Mouse (Mus musculus): ENCODE measurements around the gene Ano6.

Ano6 gene

DNA sequence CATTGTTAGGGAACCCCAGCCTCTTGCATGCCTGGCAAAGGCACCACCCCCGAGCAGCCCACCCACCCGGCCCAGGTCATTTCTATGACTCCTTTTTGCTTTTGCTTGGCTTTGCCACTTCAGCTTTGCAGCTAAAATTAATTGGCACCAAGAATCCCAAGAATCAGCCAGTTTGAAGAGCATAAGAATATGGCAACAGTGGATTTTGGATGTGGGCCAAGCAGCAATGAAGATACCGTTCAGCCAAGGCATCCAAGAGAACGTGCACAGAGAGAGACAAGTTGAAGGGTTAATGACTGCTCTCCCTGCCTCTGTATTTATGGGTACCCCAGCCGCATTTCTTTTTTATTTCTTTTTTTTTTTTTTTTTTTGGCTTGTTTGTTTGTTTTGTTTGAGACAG is 5.4 kb downstream of the Ano6 start:
- no peak for DNase-seq (ENCODE audit: low read depth, low spot score)

GRCm38 (mm10) chr15:95797144-95797983 is 6.7 kb downstream of the Ano6 start:
- DNase-seq (ENCODE audit: low read depth, low spot score): peak; percentile 54

GRCm38 (mm10) chr15:95798266-95798665 is 7.6 kb downstream of the Ano6 start:
- no peak for DNase-seq (ENCODE audit: low read depth, low spot score)

GRCm38 (mm10) chr15:95799632-95800031 is 9.0 kb downstream of the Ano6 start:
- DNase-seq (ENCODE audit: low read depth, low spot score): no peak

GRCm38 (mm10) chr15:95800051-95800450 is 9.4 kb downstream of the Ano6 start:
- DNase-seq (ENCODE audit: low read depth, low spot score): no peak

- no peak for DNase-seq (ENCODE audit: low read depth, low spot score)
These were observed 10.8 kb downstream of the Ano6 start for GRCm38 (mm10) chr15:95801261-95801979.

GRCm38 (mm10) chr15:95802140-95802539 is 11.5 kb downstream of the Ano6 start:
- DNase-seq (ENCODE audit: low read depth, low spot score): no peak

DNA sequence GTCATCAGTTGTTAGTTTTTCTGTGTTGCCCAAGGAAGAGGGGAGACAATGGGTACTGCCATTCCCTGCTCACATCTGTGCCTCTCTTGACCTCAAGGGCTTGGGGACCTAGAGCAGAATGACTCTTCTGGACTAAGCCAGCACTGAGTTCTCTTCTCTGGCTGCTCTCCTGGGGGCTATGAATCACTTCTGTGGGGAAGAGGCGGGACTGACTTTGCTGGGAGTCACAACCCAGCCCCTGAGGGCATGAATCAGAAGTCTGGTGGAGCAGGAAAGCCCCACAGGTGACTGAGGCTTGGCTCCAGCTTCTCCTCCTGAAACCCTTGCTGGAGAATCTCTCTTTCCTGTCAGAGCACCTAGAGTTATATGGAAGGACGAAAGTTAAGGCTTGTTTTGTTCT is 12.1 kb downstream of the Ano6 start:
- DNase-seq (ENCODE audit: low read depth, low spot score): peak; percentile 36

- no peak for DNase-seq (ENCODE audit: low read depth, low spot score)
These were observed 12.8 kb downstream of the Ano6 start for GRCm38 (mm10) chr15:95803484-95803883.

GRCm38 (mm10) chr15:95804255-95804654 is 13.6 kb downstream of the Ano6 start:
- DNase-seq (ENCODE audit: low read depth, low spot score): peak; percentile 94

DNA sequence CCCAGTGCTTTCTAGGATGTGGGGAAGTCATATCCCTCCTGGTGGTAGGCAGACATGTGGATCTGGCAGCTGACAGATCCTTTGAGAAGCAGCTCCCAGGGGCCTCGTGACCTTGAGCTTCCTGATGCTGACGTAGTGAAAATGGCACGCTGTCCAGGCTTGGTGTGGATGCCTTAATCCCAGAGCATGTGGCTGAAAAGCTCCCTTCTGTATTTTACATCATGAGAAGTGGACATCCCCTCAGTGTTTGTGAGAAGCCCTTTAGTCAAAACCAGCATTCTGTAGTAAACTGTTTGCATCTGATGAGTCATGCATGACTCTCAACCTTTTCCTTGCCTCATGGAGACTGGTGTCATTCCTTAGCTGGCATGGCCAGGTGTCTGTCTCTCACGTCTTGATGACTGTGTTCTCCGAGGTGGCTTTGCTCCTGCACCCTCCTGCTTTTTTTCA is 14.4 kb downstream of the Ano6 start:
- peak; percentile 82 for DNase-seq (ENCODE audit: low read depth, low spot score)

DNA sequence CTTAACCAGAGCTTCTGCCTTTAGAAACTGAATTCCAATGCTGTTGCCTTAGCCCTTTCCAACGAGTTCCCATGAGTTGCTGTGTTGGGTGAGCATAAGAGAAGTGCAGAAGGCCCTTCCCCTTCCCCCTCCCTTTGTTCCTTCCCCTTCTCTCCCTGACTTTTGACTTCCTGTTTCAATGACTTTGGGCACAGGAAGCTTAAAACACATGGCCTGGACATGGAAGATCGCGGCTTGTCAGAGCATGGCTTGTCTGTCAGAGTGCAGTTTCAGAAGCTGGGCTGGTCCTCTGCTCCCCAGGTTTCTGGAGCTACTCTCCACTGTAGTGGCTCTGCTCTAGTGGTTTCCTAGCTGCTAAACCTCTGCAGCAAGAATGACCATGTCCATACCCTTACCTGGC is 17.3 kb downstream of the Ano6 start:
- DNase-seq (ENCODE audit: low read depth, low spot score): no peak

DNA sequence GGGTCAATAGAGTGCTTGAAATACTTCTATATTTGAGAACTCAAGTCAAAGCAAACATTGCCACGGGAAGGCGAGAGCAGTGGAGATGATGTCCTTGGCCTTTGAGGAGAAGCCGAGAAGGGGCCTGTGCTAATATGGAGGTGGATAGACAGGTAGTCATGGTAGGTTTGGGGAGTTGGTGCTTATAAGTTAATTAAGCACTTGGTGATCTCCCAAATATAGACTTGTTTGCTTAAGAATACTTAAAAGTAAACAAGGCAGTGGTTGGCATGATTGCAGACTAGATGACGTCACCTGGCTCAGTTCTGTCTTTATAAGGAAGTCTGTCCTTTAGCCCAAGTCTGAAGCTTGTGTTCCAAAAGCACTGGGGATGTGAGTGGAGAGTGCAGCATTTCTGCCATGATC is 19.7 kb downstream of the Ano6 start:
- DNase-seq (ENCODE audit: low read depth, low spot score): no peak

DNA sequence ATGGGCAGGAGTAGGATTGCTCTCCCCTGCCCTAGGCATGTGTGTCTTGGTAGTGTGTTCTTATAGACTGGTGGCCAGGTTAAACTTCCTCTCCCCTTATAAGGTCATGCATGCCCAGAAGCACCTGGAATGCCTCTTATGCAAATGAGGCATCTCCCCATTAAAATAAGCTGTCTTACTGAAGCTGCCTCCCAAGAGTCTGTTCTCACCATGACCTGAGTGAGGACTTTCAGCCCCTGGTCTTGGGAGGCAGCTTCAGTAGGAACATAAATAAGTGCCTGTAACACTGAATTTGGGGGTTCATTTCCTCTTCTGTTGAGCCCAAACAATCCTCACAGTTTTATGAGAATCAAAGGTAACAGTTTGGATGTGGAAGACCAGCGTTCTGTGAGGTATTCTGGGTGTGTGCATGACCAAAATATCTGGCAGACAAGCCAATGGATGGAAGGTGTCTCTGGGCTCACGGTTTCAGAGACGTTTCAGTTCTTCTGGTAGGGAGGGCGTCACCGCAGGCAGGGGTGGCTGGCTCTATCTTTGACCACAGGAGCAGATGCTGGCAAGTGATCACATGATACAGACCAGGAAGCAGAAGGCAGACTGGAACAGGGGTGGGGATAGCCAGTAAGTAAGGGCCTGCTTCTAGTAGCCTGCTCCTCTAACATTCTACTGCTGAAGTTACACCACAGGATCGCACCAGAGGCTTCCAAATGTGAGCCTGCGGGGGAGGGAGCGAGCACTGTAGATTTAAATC is 22.4 kb downstream of the Ano6 start:
- peak; percentile 43 for DNase-seq (ENCODE audit: low read depth, low spot score)

GRCm38 (mm10) chr15:95817501-95817900 is 26.9 kb downstream of the Ano6 start:
- peak; percentile 74 for DNase-seq (ENCODE audit: low read depth, low spot score)

DNA sequence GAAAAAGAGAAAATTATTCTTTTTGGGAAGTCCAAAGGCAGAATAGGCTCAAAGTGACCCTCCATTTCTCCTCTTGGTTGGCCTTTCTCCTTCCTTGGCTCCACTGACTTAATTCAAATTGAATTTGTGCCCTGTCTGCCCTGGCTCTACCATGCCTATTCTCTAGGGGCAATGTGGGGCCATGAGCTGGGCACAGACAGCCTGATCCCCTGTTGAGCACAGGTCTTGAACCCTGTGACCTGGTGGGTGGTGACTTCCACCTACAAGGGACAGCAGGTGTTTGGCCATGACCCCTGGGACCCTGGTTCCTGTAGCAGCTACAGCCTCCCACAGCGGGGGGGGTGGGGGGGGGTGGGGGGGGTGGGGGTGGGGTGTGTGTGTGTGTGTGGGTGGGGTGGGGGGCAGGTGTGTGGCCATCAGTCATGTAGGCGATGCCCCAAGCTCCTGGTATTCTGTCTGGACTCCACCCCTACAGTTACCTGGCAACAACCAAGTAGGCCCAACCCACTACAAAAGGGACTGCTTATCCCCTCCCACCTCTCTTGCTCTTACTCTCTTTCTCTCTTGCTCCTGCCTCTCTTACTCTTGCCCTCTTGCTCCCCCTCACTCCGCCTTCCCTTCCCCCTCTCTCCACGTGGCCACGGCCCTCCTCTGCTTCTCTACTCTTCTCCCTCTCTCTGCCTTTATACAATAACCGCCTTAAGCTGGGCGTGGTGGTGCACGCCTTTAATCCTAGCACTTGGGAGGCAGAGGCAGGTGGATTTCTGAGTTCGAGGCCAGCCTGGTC is 28.8 kb downstream of the Ano6 start:
- DNase-seq (ENCODE audit: low read depth, low spot score): peak; percentile 95

GRCm38 (mm10) chr15:95820142-95820541 is 29.5 kb downstream of the Ano6 start:
- peak; percentile 39 for DNase-seq (ENCODE audit: low read depth, low spot score)

DNA sequence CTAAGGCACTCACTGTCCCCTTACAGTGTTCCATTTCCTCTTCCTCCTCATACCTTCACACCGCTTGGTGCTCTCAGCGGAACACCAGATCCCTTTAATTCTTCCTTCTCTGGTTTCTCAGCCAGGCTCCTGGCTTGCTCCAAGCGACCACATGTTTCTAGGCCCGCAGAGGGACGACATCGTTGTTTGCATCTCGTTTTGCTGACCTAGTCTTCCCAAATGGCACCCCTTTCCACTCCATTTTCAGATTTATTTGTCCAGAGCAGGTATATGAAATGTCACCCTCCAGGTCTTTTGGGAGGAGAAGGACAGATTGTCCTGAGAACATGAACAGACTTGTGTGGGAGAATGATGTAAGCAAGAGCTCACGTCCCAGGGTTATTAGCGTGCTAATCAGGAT is 30.0 kb downstream of the Ano6 start:
- no peak for DNase-seq (ENCODE audit: low read depth, low spot score)

- no peak for DNase-seq (ENCODE audit: low read depth, low spot score)
These were observed 31.5 kb downstream of the Ano6 start for GRCm38 (mm10) chr15:95822099-95822498.

DNA sequence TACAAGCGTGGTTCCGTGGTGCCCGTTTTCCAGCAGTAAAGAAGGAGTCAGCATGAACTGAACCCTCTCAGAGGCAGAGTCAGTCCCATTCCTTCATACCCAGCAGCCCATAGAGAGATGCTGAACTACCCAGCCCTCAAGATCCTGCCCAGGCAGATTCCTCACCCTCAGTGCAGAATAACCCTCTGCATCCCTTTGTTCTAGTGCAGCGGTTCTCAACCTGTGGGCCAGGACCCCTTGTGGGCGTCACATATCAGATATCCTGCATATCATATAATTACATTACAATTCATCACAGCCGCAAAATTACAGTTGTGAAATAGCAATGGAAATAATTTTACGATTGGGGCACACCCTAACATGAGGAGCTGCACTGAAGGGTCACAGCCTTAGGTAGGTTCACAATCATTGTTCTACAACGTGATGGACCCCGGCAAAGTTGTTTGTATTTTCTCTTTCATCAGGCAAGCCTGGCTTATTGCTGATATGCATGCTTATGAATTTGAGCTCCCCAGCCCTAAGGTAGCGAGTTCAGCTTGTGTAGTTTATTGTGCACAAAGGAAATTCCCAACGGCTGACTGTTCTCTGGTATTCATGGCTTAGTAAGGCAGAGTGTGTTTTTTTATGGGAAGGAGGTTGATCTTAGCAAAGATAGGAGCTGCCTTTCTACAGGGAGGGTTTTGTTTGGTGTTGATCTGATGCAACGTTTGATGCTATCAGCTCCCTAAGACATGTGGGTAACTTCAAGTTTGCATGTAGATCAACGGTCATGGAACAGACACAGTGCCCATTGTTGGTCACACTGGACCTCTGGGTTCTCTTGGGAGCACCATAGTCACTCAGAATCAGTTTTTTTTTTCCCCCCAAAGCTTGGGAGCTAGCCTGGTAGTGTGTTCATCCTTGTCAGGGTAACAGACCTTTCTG is 33.0 kb downstream of the Ano6 start:
- DNase-seq (ENCODE audit: low read depth, low spot score): no peak
